Mouse (Mus musculus) layer of hippocampus, postnatal 25 days (tissue): ENCODE results near the gene Cd300lf. TPM values are rescaled to one million over a fixed set of nuclear protein-coding genes. Genes with fewer than 3 reads are reported as not detected.

Experiments used
- DNase-seq, 2 experiments: peaks; one replicate each; pipeline ENCODE4 v3.0.0; 2022; ENCODE audit warnings: mixed read lengths in 2 of 2, low spot score in 1 of 2; ENCODE audit errors: extremely low spot score in 1 of 2
- total RNA-seq, 2 experiments: library from RNA; stranded (reverse); gene quantifications; 2 replicates each; pipeline ENCODE4 v1.2.3; 2021

Gene Cd300lf
- total RNA-seq, 2 experiments from 2014 or later: 0.35 to 0.39 TPM

DNA sequence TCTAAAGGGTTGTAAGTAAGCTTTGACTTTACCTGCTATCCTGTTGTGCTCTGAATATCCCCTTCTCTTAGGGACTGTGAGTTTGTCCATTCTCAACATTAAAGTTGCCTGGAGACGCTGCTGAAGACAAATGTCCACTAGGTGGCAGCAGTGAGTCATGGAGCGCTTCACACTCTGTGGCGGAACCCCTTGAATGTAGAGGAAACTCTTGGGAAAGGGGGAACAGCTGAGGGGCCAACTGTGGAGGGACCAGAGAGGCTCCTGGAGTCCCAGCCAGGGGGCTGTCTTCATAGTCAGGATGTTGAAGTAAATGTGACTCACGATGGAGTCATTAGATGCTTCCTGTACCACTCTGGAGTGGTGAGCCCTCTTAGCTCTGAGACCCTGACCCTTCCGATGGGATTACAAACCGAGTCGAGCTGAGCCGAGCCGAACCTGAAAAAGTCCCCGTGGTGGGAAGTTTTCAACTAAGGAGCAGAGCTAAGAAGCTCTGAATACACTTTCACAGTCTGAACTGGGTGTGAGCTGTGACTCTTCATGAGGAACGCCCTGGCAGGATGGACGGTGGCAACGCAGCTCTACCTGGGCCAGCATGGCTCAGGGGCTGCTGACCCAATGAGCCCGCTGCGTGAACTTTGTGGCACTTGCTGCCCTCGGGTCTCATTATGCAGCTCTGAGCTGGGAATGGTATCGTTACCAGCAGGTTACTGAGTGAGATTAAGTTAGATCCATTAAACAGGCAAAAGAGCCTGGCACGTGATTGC is 50.2 kb downstream of the Cd300lf start:
- peak; percentile 59 to 92 for DNase-seq

DNA sequence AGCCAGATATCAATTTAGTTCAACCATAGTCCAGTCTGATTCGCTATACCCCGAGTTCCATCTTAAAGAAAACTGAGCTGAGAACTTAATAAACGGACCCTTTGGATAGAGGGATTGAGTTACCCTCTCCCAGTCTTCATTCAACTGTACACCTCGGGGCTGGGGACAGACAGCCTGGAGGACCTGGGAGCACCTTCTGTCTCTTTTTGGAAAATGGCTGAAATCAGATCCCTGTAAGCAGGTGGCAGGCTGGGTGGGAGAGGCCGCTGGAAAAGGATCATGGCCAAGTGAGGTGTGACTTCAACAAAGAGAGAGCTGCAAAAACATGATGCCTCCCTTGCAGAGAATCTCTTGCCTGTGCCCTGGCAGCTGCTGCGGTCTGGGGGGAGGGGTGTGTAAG is 51.6 kb downstream of the Cd300lf start:
- no peak for DNase-seq

DNA sequence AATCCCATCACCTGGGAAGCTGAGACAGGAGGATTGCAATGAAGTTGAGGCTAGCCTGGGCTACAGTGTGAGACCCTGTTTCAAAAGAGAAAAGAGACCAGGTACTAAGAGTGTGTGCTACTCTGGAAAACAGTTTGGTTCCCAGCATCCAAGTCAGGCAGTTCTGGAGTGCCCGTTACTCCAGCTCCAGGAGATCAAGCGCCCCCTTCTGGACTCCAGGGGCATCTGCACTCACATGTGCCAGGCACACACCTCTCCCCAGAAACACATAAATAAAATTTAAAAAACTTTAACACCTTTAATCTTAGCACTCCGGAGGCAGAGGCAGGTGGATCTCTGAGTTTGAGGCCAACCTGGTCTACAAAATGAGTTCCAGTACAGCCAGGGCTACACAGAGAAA is 52.4 kb downstream of the Cd300lf start:
- DNase-seq: no peak

DNA sequence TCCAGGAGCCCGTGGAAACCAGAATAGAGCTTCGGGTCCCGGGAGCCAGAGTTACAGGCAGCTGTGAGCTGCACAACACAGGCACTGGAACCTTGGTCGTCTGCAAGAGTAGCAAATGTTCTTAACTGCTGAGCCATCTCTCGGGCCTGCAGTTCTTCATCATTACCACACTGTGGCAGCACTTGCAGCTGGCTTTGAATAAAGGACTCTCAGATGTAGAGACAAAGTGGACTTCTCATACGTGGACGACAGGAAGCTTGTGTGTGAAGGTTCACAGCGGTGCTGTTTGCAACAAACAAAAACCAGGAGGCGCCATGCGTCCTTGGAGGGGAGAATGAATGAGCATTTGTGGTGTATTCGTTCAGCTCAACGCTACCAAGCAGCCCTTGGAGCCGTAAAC is 52.9 kb downstream of the Cd300lf start:
- peak; percentile 21 to 35 for DNase-seq

DNA sequence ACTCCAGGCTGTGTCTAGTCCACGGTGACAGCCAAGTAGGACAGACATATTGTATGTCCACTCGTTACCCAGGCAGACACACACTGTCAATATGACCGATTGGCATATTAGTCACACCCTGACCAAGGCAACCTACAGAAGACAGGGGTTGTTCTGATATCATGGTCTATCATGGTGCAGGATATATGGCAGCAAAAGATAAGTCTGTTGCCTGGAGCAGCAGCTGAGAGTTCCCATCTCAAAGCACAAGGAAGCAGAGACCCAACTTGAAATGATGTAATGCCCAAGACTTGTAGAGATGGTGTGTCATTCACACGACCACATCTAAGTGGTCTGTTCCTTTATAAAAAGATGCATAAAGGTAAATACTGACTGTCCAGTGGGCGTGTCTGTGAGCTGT is 55.1 kb downstream of the Cd300lf start:
- no peak for DNase-seq

DNA sequence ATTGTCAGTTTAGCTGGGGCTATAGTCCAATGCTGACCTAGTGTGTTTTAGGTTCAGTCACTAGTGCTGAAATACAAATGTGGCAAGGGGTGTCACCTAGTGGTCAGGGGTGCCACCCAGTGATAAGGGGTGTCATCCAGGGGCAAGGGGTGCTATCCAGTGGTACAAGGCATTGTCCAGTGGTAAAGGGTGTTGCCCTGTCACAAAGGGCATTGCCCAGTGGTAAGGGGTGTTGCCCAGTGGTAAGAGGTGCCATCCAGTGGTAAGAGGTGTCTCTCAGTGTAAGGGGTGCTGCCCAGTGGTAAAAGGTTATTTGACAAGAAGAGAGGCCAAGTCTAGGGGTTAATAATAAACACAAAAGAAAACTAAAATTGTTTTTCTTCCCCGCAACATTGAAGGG is 56.4 kb downstream of the Cd300lf start:
- DNase-seq: no peak

DNA sequence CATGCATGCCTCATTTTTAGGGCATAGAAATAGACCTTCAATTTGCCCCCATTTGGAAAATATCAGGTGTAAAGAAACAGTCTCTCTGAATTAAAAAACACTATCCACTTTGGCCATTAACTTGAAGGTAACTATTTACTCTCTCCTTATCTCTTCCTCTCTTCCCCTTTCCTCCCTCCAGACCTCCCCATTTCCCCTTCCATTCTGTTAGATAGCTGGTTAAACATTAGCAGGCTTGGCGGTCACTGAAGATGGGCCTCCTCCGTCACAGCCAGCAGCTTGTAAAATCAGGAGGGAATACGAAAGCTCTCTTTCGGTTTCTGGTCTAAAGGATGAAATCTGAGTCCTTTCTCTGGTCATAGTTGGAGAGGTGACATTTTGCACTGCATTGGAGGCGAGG is 57.9 kb downstream of the Cd300lf start:
- DNase-seq: no peak

DNA sequence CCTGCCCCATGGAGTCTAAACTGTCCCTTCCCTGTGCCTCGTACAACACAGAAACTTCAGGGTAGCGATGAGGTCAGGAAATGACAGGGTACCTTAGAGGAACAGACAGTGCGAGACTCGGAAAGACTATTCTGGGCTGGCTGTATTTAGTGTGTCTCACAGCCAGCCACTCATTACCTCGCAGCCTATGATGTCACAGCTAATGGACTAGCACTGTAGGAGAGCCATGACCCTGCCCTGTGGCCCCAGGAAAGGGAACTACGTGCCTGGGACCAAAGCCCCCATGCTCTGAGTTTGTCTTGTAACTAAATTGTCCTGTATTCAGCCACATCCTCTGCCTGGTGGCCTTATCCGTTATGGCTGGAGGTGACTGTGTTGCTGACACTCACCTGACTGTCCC is 58.4 kb downstream of the Cd300lf start:
- DNase-seq: no peak

DNA sequence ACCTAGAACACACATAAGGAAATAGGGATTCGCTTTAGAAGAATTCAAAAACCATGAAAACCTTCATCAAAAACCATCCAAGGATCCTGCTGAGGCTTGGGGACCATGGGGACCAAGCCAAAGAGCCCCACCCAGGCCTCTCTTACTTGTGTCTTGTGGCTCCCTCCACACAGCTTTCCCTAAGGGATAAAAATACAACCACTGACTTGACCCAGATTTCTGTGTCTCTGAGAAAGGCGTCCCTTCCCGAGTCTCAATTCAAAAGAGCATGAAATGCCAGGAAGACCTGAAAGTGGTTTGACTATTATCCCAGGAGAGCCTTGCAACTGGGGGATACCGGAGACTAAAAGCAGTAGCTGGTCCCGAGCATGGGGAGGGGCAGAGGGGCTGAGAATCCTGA is 60.8 kb downstream of the Cd300lf start:
- DNase-seq: no peak

DNA sequence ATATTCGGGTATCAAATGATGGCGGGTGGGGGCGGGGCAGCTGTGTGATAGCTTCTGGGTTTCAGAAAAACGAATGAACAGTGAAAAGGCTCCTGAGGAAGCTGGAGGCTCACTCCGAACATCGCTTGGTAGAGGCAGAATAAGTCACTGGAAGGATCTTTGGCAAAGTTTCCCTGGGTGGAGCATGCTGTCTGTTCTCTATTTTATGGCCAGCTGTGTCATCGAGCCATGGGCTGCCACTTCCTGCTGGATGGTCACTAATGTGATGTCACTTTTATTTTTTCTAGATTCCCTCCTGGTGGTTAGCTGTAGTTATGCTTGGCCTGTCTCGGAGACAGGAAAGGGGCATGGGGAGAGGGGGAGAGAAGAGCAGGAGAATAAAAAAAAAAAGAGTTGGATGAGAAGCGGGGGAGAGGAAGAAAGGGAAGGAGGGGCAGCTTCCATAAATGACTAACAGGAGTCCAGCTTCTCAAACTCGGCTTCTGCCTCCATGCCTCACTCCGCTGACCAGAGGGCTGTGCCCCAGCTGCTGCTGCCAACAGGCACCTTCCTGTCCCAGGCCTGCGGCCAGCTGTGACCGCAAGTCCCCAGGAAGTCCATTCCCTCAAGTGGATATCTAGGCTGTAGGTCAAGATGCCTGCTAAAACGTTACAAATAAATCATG is 62.0 kb downstream of the Cd300lf start:
- no peak for DNase-seq

DNA sequence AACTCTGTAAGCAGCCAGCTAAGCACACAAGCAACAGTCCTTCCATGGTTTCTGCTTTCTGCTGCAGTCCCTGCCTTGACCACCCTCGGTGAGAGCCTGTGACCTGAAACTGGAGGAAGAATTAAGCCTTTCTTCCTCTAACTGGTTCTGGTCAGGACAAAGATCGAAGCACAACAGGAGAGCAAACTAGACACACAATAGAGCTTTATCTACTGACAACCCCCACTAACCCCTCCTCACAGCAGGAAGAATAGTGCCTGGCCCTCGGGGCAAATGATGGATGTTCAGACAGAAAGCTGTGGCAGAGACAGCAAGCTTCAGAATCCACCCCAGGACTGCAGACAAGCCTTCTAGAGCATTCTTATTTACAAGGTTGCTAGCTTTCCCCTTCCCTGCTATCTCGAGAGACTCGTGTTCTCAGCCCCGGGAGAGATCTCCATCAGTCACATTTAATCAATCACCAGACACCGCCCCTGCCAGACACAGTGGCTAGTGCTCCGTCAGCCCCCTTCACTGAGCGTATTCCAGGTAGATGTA is 62.7 kb downstream of the Cd300lf start:
- no peak for DNase-seq

DNA sequence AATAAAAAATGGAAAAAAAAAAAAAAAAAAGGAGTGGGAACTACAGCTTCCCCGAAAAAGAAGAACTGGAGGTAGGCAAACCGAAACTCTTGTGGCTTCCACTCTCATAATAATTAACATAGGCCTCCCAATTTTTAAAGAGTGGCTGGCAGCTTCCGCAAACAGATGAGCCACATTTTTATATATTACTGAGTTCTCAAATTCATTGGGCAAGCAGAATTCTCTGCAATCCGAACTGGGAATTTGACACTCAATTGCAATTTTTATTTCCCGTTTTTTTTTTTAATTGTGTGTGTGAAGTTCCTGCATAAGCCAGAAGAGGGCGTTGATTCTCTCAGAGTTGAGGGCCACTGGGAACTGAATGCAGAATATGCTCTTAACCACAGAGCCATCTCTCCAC is 67.0 kb downstream of the Cd300lf start:
- no peak for DNase-seq

Other genes starting within 250 kb of the Cd300lf start
- under 1 TPM; 0.37 to 0.52 TPM for gene Cd300a, start 244.0 kb downstream of the Cd300lf start, total RNA-seq
- not detected for gene Cd300lb, start 199.6 kb downstream of the Cd300lf start, total RNA-seq
- not detected for gene Cd300c, start 164.8 kb downstream of the Cd300lf start, total RNA-seq
- gene Cd300ld, start 144.1 kb downstream of the Cd300lf start, total RNA-seq: not detected
- 1 to 10 TPM; 4.1 to 4.5 TPM for gene Cd300c2, start 132.1 kb downstream of the Cd300lf start, total RNA-seq
- gene Cd300ld2, start 117.8 kb downstream of the Cd300lf start, total RNA-seq: not detected
- gene Cd300ld4, start 107.0 kb downstream of the Cd300lf start, total RNA-seq: under 1 TPM in 1 of 2 experiments, not detected in 1; 0.86 TPM
- 1 to 10 TPM in 1 of 2 experiments, not detected in 1; 2.3 TPM for gene Cd300ld5, start 96.2 kb downstream of the Cd300lf start, total RNA-seq
- under 1 TPM in 1 of 2 experiments, not detected in 1; 0.86 TPM for gene Cd300ld3, start 85.6 kb downstream of the Cd300lf start, total RNA-seq
- gene Cd300e, start 71.8 kb downstream of the Cd300lf start, total RNA-seq: not detected
- gene Rab37, start 42.6 kb downstream of the Cd300lf start, total RNA-seq: 1 to 10 TPM; 1.8 to 2.0 TPM
- 10 to 100 TPM; 74.8 to 76.3 TPM for gene Slc9a3r1, start 29.3 kb upstream of the Cd300lf start, total RNA-seq
- gene Tmem104, start 53.5 kb upstream of the Cd300lf start, total RNA-seq: 10 to 100 TPM; 19.0 to 19.4 TPM
- 10 to 100 TPM; 16.6 to 21.3 TPM for gene Nat9, start 53.9 kb upstream of the Cd300lf start, total RNA-seq
- 10 to 100 TPM; 47.3 to 47.4 TPM for gene Grin2c, start 133.3 kb upstream of the Cd300lf start, total RNA-seq
- 10 to 100 TPM; 18.6 to 21.2 TPM for gene Fdxr, start 143.1 kb upstream of the Cd300lf start, total RNA-seq
- gene Fads6, start 163.7 kb upstream of the Cd300lf start, total RNA-seq: 10 to 100 TPM; 11.2 to 12.1 TPM
- gene Otop2, start 173.2 kb upstream of the Cd300lf start, total RNA-seq: under 1 TPM in 1 of 2 experiments, not detected in 1; 0.15 TPM
- gene Ush1g, start 188.0 kb upstream of the Cd300lf start, total RNA-seq: under 1 TPM; 0.31 to 0.59 TPM
- gene Otop3, start 200.7 kb upstream of the Cd300lf start, total RNA-seq: under 1 TPM in 1 of 2 experiments, not detected in 1; 0.17 TPM
- gene Hid1, start 233.8 kb upstream of the Cd300lf start, total RNA-seq: 100 to 1,000 TPM in 1 of 2 experiments, 10 to 100 TPM in 1; 98.8 to 107 TPM
- 10 to 100 TPM; 21.7 to 22.8 TPM for gene Cdr2l, start 247.9 kb upstream of the Cd300lf start, total RNA-seq